Mouse (Mus musculus): ENCODE data around the gene Gpr27. TPM values are rescaled to one million over a fixed set of nuclear protein-coding genes. Genes with fewer than 3 reads are reported as not detected.

Gpr27 gene
- total RNA-seq, 2 experiments from 2014 or later, result 46.1 to 47.8 TPM

- intact Hi-C loops (cut with DNase I), result no loop called here
- TF ChIP-seq CTCF (IDR thresholded peaks at IDR 0.05), result no peak
- no peak for DNase-seq (ENCODE audit: extremely low spot score in 1 of 2, low spot score in 2 of 2)
- H3K27ac ChIP-seq, result no peak overlapping the region
- no peak overlapping the region for H3K4me3 ChIP-seq
Measured at GRCm38 (mm10) chr6:99663232-99663631, 29.2 kb upstream of the Gpr27 start.

- H3K27ac ChIP-seq, result no peak overlapping the region; the same call in 1 of the 2 replicates
- intact Hi-C loops (cut with DNase I), result loop anchor here (2.0 kb wide), 1 partner anchor 27 kb away; the partner anchor contains the start of gene Gpr27
- TF ChIP-seq CTCF (IDR thresholded peaks at IDR 0.05), result no peak
- DNase-seq (ENCODE audit: extremely low spot score in 1 of 2, low spot score in 2 of 2), result no peak
- H3K4me3 ChIP-seq, result peak overlapping the region; percentile 85
Measured at GRCm38 (mm10) chr6:99665457-99666317, 26.8 kb upstream of the Gpr27 start.

DNA sequence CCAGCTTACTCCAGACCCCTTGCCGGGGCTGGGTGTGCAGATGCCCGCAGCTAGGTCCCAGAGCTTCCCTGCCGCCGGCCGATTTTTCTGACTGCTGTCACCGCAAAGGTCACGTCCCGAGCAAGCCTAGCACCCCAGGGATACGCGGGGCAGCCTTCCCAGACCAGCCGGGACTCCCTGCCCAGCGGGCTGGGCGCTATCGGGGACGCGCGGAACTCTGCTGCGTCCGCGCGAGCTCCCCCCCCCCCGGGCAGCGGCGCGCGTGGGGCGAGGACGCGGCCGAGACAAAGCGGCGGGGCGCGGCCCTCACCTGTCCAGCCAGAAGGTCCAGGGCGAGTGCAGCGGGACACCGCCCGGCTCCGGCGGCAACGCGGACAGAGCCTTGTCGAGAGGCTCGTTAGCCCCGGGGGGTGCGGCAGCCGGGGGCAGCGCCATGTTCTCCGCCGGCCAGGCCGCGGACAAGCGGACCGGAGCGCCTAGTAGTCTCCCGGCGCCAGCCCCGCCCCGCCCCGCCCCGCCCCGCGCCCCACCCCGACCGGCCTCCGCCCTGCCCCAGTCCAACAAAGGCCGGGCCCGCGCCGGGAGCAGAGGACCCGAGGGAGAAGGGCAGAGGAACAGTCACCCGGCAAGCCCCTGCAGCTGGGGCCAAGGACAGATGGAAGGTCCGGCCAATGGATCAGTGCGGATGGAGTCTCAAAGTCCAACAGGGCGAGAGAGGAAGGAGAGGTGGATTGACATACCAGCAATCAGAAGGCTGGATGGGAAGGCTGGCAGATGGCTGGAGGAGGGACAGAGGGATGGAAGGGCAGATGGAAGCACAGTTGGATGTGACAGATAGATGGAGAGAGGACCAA, 25.9 kb upstream of the Gpr27 start, which contains the start of the genes Eif4e3 and Gm20696:
TSS of gene Eif4e3 (minus strand) at position 454 of the 854 bp plus-strand sequence.
TSS of gene Gm20696 (minus strand) at position 480 of the 854 bp plus-strand sequence.
- TF ChIP-seq CTCF (IDR thresholded peaks at IDR 0.05), result no peak
- DNase-seq (ENCODE audit: extremely low spot score in 1 of 2, low spot score in 2 of 2), result peak in 1 of 2 experiments; percentile 31
- intact Hi-C loops (cut with DNase I), result loop anchor here (2.0 kb wide), 1 partner anchor 26 kb away; the partner anchor contains the start of gene Gpr27

DNA sequence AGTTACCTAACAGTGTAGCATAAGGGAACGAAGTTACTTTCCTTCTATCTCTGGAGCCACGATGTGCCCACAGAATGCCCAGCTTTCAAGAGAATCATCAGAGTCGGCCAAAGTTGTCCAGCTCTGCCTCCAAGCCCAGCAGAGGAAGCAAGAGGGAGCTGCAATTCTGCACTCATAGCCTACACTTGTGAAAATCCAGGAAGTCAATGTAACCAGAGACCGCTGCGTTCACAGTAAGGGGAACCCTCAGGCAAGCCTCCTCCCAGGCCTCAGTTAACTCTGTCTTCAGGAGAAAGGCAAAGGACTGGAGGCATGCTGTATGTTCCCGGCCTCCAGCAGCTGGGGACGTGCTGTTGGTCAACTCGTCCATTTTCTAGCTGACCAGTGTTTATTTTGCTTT, 25.2 kb upstream of the Gpr27 start:
- TF ChIP-seq CTCF (IDR thresholded peaks at IDR 0.05), result no peak
- intact Hi-C loops (cut with DNase I), result loop anchor here (2.0 kb wide), 1 partner anchor 26 kb away; the partner anchor contains the start of gene Gpr27
- H3K27ac ChIP-seq, result peak overlapping the region; percentile 3; the same call in 1 of the 2 replicates
- no peak for DNase-seq (ENCODE audit: extremely low spot score in 1 of 2, low spot score in 2 of 2)
- peak overlapping the region; percentile 85 for H3K4me3 ChIP-seq

More for the DNA sequence above, 25.9 kb upstream of the Gpr27 start, which contains the start of the genes Eif4e3 and Gm20696:
- H3K27ac ChIP-seq, result peak within 1 kb of the TSS; percentile 54
- peak within 1 kb of the TSS; percentile 85 for H3K4me3 ChIP-seq

- intact Hi-C loops (cut with DNase I), result no loop called here
- peak; percentile 71 to 73 for DNase-seq (ENCODE audit: extremely low spot score in 1 of 2, low spot score in 2 of 2)
- H3K27ac ChIP-seq, result peak overlapping the region; percentile 76
- TF ChIP-seq CTCF (IDR thresholded peaks at IDR 0.05), result no peak
- no peak overlapping the region for H3K4me3 ChIP-seq
Measured at GRCm38 (mm10) chr6:99669481-99670325, 22.8 kb upstream of the Gpr27 start.

GRCm38 (mm10) chr6:99670481-99671119, 21.9 kb upstream of the Gpr27 start:
- H3K27ac ChIP-seq, result peak overlapping the region; percentile 76; the same call in 1 of the 2 replicates
- TF ChIP-seq CTCF (IDR thresholded peaks at IDR 0.05), result peak; percentile 77
- intact Hi-C loops (cut with DNase I), result no loop called here

GRCm38 (mm10) chr6:99671768-99672167, 20.7 kb upstream of the Gpr27 start:
- Histone ChIP-seq H3K27ac (no peak overlapping the region), H3K4me3 (no peak overlapping the region)
- peak; percentile 30 for TF ChIP-seq CTCF (IDR thresholded peaks at IDR 0.05)
- intact Hi-C loops (cut with DNase I), result no loop called here
- no peak for DNase-seq (ENCODE audit: extremely low spot score in 1 of 2, low spot score in 2 of 2)

More at GRCm38 (mm10) chr6:99670481-99671119, 21.9 kb upstream of the Gpr27 start:
- H3K4me3 ChIP-seq, result no peak overlapping the region
- DNase-seq (ENCODE audit: extremely low spot score in 1 of 2, low spot score in 2 of 2), result peak in 1 of 2 experiments; percentile 60

- intact Hi-C loops (cut with DNase I), result no loop called here
- no peak for DNase-seq (ENCODE audit: extremely low spot score in 1 of 2, low spot score in 2 of 2)
- no peak overlapping the region for H3K4me3 ChIP-seq
- 0 out of 2 replicates have a peak overlapping the region, but pooled peaks have one; percentile 11 for H3K27ac ChIP-seq
- TF ChIP-seq CTCF (IDR thresholded peaks at IDR 0.05), result no peak
Measured at GRCm38 (mm10) chr6:99674482-99674881, 18.0 kb upstream of the Gpr27 start.

DNA sequence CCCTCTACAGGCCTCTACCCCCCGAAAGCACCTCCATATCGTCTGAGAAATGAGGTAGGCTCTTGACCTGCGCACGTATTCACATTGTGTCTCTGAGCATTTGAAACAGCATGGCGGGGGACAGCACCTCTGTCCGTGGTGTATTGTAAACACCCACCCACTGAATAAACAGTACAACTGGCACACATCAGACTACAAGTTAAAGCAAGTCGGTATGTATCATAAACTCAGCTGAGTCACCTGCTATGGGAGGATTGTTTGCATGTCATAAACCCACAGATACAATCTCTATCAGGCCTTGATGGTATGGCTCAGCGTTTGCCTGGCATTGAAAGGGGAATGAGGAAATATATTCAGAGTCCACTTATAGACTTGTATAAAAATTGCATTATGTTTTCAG, 15.2 kb upstream of the Gpr27 start:
- no peak for TF ChIP-seq CTCF (IDR thresholded peaks at IDR 0.05)
- intact Hi-C loops (cut with DNase I), result no loop called here
- no peak for DNase-seq (ENCODE audit: extremely low spot score in 1 of 2, low spot score in 2 of 2)

DNA sequence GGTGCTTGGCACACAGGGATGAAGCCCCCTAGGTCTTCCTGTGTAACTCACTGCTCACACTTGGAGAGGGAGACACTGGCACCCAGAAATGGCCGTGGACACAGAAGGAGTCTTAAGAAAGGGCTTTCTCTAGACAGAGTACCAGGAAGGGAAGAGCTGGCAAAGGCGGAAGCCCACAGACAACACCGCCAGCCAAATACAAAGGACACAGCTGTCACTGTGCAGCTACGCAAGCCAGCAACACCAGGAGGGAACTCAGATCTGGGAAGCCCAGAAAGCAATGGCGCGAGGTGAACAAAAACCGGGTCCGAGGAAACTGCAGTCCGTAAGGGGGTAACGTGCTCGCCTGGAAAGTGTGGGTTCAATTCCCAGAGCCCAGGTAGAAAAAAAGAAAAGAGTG, 14.4 kb upstream of the Gpr27 start:
- no peak overlapping the region for H3K4me3 ChIP-seq
- 0 out of 2 replicates have a peak overlapping the region, but pooled peaks have one; percentile 32 for H3K27ac ChIP-seq

More for the DNA sequence above, 15.2 kb upstream of the Gpr27 start:
- no peak overlapping the region for H3K4me3 ChIP-seq
- no peak overlapping the region for H3K27ac ChIP-seq

More for the DNA sequence above, 14.4 kb upstream of the Gpr27 start:
- TF ChIP-seq CTCF (IDR thresholded peaks at IDR 0.05), result no peak
- no peak for DNase-seq (ENCODE audit: extremely low spot score in 1 of 2, low spot score in 2 of 2)
- intact Hi-C loops (cut with DNase I), result no loop called here
